Mouse (Mus musculus): ENCODE results near the gene Gltpd2. TPM values are rescaled to one million over a fixed set of nuclear protein-coding genes. Genes with fewer than 3 reads are reported as not detected.

Gltpd2 gene
- polyA plus RNA-seq (2012; rRNA removed): 0.25 and 0.60 TPM in 2 replicates

DNA sequence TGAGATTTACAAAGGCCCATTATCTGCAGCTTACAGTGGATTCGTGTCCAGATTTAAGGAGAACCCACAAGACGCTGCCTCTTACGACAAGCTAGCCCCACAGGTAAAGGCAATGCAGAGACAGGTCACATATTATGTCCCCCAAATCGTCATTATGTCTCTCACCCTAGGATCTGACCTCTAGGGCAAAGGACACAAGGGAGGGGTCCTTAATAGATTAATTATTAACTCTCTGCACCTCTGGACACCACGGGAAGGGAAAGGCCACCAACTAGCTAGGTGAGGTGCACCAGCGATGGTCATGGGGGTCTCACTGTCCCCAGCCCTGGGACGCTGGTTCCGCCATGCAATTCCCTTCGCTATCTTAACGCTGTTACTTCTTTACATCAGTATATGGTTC is at the start of gene Gltpd2:
Gene Gltpd2 (plus strand): TSS at position 274 of the 400 bp plus-strand sequence.

DNA sequence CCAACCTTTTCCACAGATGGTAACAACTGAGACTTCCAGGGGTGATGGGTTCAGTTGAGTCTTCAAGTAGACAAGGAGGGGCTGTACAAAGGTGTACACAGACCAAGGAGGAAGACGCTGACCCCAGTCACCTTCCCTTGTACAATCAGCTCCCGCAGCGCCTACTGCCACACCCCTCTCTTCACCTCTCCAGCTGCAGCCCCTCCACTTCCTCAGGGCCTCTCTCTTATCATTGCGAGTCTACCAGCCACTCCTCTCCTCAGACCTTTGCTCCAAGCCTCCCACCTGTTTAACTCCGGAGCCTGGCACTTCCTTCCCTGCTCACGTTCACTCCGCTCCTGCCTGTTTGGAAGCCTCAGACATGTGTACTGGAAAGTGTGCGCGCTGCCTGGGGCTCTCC is 14.0 kb upstream of the Gltpd2 start, which contains the start of gene Tm4sf5:
Gene Tm4sf5 (plus strand): TSS at position 275 of the 400 bp plus-strand sequence.

DNA sequence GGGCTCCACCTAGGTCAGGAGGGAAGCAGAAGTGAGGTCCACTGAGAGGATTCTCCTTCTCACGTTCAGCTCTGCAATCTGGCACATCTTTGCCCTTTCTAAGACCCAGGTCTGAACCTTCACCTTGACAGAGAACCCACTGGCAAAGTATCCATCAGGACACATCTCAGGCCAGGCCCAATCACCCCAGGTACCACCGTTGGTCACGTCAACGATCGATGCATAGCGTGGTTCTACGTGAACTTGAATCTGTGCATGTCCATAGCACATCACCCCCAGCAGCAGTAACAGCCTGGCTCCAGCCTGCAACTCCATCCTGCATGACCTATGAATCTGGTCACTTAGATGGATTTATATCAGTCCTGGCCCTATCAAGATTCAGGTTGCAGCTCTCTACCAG is 4.7 kb upstream of the Gltpd2 start, which contains the start of gene Vmo1:
Gene Vmo1 (minus strand): TSS at position 329 of the 400 bp plus-strand sequence.

DNA sequence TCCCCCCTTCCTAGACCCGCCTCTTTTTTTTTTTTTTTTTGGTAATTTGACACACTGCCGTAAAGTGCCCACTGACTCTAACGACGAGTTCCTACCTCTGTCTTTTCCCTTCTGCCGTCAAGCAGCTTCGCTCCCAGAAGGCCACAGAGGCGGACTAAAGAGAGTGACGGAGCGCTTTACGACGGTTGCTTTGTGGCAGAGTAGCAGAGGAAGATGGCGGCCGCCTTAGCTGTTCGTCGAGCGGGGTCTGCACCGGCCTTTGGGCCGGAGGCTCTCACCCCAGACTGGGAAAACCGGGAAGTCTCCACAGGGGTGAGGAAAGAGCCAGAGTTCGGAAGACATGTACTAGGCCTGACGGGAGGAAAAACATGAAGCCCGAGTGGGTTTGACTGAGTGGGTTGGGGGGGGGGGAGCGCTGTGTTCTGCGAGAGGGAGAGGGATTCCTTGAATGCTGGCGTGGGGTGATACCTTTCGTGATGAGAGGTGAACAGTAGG is 6.2 kb downstream of the Gltpd2 start, which contains the start of gene Psmb6:
Gene Psmb6 (plus strand): TSS at position 184 of the 495 bp plus-strand sequence.

DNA sequence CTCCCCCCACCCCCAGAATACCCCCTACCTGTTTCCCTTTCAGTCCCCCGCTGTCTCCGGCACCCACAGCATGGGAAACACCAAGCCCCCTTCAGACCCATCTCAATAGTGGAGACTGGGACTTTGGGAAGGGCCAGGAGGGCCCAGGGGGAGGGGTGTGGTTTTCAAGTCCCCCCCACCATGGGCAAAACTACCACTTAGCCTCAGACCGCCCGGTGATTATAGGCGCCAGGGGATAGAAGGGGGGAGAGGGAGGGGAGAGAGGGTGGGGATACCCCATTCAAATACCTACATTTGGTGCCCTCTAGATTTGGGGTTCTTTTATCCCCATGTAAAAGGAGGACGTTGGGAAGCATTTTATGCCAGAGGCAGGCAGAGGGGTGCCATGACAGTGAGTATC is 13.8 kb downstream of the Gltpd2 start, which contains the start of gene Gm40193:
Gene Gm40193 (minus strand): TSS at position 101 of the 400 bp plus-strand sequence.

DNA sequence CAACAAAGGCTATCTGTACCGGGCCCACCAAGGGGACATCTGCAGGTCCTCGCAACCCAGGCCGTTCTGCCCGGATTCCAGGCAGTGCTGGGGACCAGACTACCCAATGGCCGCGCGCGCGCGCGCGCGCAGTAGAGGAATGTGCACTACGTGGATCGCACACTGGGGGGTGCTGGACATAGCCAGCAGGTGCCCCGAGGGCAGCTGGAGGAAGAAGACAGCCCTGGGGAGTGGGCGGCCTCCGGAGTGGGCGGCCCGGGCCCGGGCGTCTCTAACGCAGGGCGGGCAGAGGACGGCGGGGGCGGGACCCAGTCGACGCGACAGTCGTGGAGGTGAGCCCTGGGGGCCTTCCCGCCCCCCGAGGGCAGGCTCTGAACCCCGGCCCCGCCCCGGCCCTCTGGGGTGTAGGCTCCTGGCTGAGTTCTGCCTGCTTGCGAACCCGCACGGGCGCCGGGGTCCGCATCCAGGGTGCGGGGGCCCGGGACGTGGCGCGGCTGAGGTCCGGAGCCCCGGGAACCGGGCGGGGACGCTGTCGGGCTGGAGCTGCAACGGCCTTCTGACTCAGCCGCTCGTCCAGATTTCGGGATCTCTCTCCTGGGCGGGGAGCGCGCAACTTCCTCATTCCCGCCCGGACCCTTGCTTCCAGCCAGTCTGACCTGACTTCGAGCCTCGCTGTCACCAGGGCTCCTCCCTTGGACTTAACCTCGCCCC is 21.0 kb downstream of the Gltpd2 start, which contains the start of gene Pld2:
Gene Pld2 (plus strand): TSS at position 188 of the 711 bp plus-strand sequence.

DNA sequence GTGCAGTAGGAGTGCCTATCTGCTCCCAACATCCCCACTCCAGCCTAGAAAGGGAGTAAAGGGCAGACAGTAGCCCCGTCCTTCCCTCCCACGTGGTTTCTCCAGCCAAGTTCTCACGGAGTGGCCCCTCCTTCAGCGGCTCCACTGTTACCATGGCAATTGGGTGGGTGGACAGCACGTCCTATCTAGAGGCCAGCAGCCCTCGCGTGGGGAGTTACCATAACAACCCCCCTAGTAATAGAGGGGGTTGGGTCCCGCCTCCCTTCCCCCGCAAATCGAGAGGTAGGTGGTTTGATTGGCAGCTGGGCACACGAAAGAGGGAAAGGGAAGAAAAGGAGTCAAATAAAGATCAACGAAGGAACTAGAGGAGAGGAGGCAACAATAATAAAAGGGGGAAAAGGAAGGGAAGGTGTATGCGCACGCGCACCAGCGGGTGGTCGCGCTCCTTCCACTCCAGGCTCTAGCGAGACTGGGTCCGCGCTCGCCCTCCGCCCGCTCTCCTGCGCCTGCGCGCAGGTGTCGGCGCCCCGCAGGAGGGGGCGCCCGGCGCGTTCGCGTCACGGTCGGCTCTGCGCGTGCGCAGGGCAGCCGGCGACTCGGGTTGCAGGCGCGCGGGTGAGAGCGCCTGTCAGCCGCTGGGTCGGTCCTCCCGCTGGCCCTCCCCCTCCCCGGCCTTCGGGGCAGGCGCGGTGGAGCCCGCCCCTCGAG is 43.4 kb downstream of the Gltpd2 start, which contains the start of gene Mink1:
Gene Mink1 (plus strand): TSS at position 595 of the 708 bp plus-strand sequence.

Other genes starting within 250 kb of the Gltpd2 start
- gene Alox12e, start 196.6 kb upstream of the Gltpd2 start, polyA plus RNA-seq (2012; rRNA removed): not detected in 2 replicates
- gene Alox15, start 167.2 kb upstream of the Gltpd2 start, polyA plus RNA-seq (2012; rRNA removed): 0.18 and 0.55 TPM in 2 replicates
- gene Pelp1, start 109.2 kb upstream of the Gltpd2 start, polyA plus RNA-seq (2012; rRNA removed): 34.7 and 45.0 TPM in 2 replicates
- gene Arrb2, start 86.6 kb upstream of the Gltpd2 start, polyA plus RNA-seq (2012; rRNA removed): 49.1 and 64.2 TPM in 2 replicates
- gene Med11, start 67.3 kb upstream of the Gltpd2 start, polyA plus RNA-seq (2012; rRNA removed): 37.6 and 48.2 TPM in 2 replicates
- 0.47 and 0.52 TPM in 2 replicates for gene Zmynd15, start 59.8 kb upstream of the Gltpd2 start, polyA plus RNA-seq (2012; rRNA removed)
- gene Cxcl16, start 59.2 kb upstream of the Gltpd2 start, polyA plus RNA-seq (2012; rRNA removed): 1.7 and 2.2 TPM in 2 replicates
- gene Tm4sf5, start 14.0 kb upstream of the Gltpd2 start, polyA plus RNA-seq (2012; rRNA removed): 1.2 and 1.3 TPM in 2 replicates
- 0.22 and 0.30 TPM in 2 replicates for gene Vmo1, start 4.6 kb upstream of the Gltpd2 start, polyA plus RNA-seq (2012; rRNA removed)
- 450 and 522 TPM in 2 replicates for gene Psmb6, start 6.2 kb downstream of the Gltpd2 start, polyA plus RNA-seq (2012; rRNA removed)
- not detected in 2 replicates for gene Gm40193, start 13.7 kb downstream of the Gltpd2 start, polyA plus RNA-seq (2012; rRNA removed)
- gene Pld2, start 20.9 kb downstream of the Gltpd2 start, polyA plus RNA-seq (2012; rRNA removed): 7.3 and 9.7 TPM in 2 replicates
- 51.8 and 75.5 TPM in 2 replicates for gene Mink1, start 43.7 kb downstream of the Gltpd2 start, polyA plus RNA-seq (2012; rRNA removed)
- not detected in 2 replicates for gene 4930544D05Rik, start 96.7 kb downstream of the Gltpd2 start, polyA plus RNA-seq (2012; rRNA removed)
- gene Chrne, start 100.0 kb downstream of the Gltpd2 start, polyA plus RNA-seq (2012; rRNA removed): not detected in 2 replicates
- gene Gp1ba, start 119.9 kb downstream of the Gltpd2 start, polyA plus RNA-seq (2012; rRNA removed): 0.71 and 1.1 TPM in 2 replicates
- 65.1 and 75.1 TPM in 2 replicates for gene Rnf167, start 128.0 kb downstream of the Gltpd2 start, polyA plus RNA-seq (2012; rRNA removed)
- gene Slc25a11, start 128.3 kb downstream of the Gltpd2 start, polyA plus RNA-seq (2012; rRNA removed): 97.5 and 110 TPM in 2 replicates
- 596 and 833 TPM in 2 replicates for gene Pfn1, start 135.4 kb downstream of the Gltpd2 start, polyA plus RNA-seq (2012; rRNA removed)
- 31.1 and 40.7 TPM in 2 replicates for gene Eno3, start 138.0 kb downstream of the Gltpd2 start, polyA plus RNA-seq (2012; rRNA removed)
- 113 and 176 TPM in 2 replicates for gene Spag7, start 150.2 kb downstream of the Gltpd2 start, polyA plus RNA-seq (2012; rRNA removed)
- 12.3 TPM in 2 replicates for gene Camta2, start 168.9 kb downstream of the Gltpd2 start, polyA plus RNA-seq (2012; rRNA removed)
- gene Inca1, start 181.0 kb downstream of the Gltpd2 start, polyA plus RNA-seq (2012; rRNA removed): 0.44 and 1.1 TPM in 2 replicates
- 28.3 and 36.8 TPM in 2 replicates for gene Kif1c, start 181.4 kb downstream of the Gltpd2 start, polyA plus RNA-seq (2012; rRNA removed)
- gene Zfp3, start 245.0 kb downstream of the Gltpd2 start, polyA plus RNA-seq (2012; rRNA removed): 4.8 and 5.2 TPM in 2 replicates